Mouse (Mus musculus) CH12.LX (cell line): ENCODE results near the gene Nexn. TPM values are rescaled to one million over a fixed set of nuclear protein-coding genes. Genes with fewer than 3 reads are reported as not detected.
A peak's percentile ranks its signal among the peaks of the same experiment; 100 is the strongest.

Experiments
- DNase-seq: peaks from one replicate; pipeline ENCODE4 v3.0.0-alpha.2; 2013; ENCODE audit errors: extremely low read depth
- H3K27ac ChIP-seq: 2 replicates; pipeline ENCODE4 v1.5.1; 2012; ENCODE audit warnings: low read depth, mild to moderate bottlenecking, control low read depth, moderate library complexity; ENCODE audit not compliant: insufficient read depth
- H3K27me3 ChIP-seq: replicated peaks from 2 replicates; pipeline ENCODE3; 2012; ENCODE audit warnings: inconsistent platforms
- H3K36me3 ChIP-seq, 2 experiments: replicated peaks in 1 of 2; 2 replicates each; pipeline versions ENCODE3 to v1.6.1; 2012; ENCODE audit warnings: inconsistent platforms in 1 of 2, low read length in 1 of 2, mild to moderate bottlenecking in 1 of 2, mixed read lengths in 1 of 2, moderate library complexity in 1 of 2; ENCODE audit not compliant: control insufficient read depth in 1 of 2, insufficient read depth in 1 of 2
- H3K4me1 ChIP-seq, 2 experiments: 2 replicates each; pipeline ENCODE4 v1.6.1; 2012; ENCODE audit warnings: inconsistent platforms in 1 of 2, moderate library complexity in 1 of 2; ENCODE audit not compliant: insufficient read depth in 2 of 2, control insufficient read depth in 1 of 2
- H3K4me2 ChIP-seq: 2 replicates; pipeline ENCODE4 v1.6.1; 2012; ENCODE audit warnings: low read depth, mild to moderate bottlenecking, control low read depth; ENCODE audit not compliant: poor library complexity, insufficient read depth, severe bottlenecking
- H3K4me3 ChIP-seq, 3 experiments: fragments of 150-350 bp in 1 of 3; sonication (generic) in 1 of 3; replicated peaks in 1 of 3; 2 replicates each; pipeline versions ENCODE3 to v1.5.1; 2011 to 2012; ENCODE audit warnings: low read depth in 2 of 3, low read length in 2 of 3, mild to moderate bottlenecking in 2 of 3, moderate library complexity in 2 of 3, control low read depth in 1 of 3, improper control_type of control experiment in 1 of 3, inconsistent platforms in 1 of 3, mixed read lengths in 1 of 3; ENCODE audit not compliant: poor library complexity in 1 of 3
- H3K79me2 ChIP-seq: replicated peaks from 2 replicates; pipeline ENCODE4 v1.6.1; 2012; ENCODE audit warnings: mild to moderate bottlenecking, moderate library complexity; ENCODE audit not compliant: control insufficient read depth, poor library complexity, insufficient read depth, severe bottlenecking; ENCODE audit errors: extremely low read depth
- H3K9ac ChIP-seq: 2 replicates; pipeline ENCODE4 v1.6.1; 2012; ENCODE audit warnings: low read depth, mild to moderate bottlenecking, control low read depth, moderate library complexity; ENCODE audit not compliant: insufficient read depth
- H3K9me3 ChIP-seq: replicated peaks from 2 replicates; pipeline ENCODE3; 2012; ENCODE audit warnings: low read length, inconsistent platforms, mixed read lengths
- CTCF ChIP-seq, 2 experiments: IDR thresholded peaks in 1 of 2; conservative IDR thresholded peaks in 1 of 2; 2 replicates each; pipeline ENCODE4 v1.5.1; 2011 to 2012; ENCODE audit warnings: low read depth in 2 of 2, low read length in 2 of 2, improper control_type of control experiment in 1 of 2, inconsistent platforms in 1 of 2, mild to moderate bottlenecking in 1 of 2, moderate library complexity in 1 of 2
- E2F4 ChIP-seq: IDR thresholded peaks from 2 replicates; pipeline ENCODE4 v1.6.1; 2011; ENCODE audit warnings: low read depth, low read length, improper control_type of control experiment; ENCODE audit not compliant: insufficient replicate concordance
- ETS1 ChIP-seq: conservative IDR thresholded peaks from 2 replicates; pipeline ENCODE4 v1.6.1; 2012; ENCODE audit warnings: low read depth, mild to moderate bottlenecking, inconsistent platforms, low read length, improper control_type of control experiment, moderate library complexity
- HCFC1 ChIP-seq: IDR thresholded peaks from 2 replicates; pipeline ENCODE4 v1.6.1; 2012; ENCODE audit warnings: low read depth, mild to moderate bottlenecking, inconsistent platforms, low read length, improper control_type of control experiment
- JUN ChIP-seq: IDR thresholded peaks from 2 replicates; pipeline ENCODE4 v1.6.1; 2011; ENCODE audit warnings: low read depth, mild to moderate bottlenecking, low read length, improper control_type of control experiment, moderate library complexity; ENCODE audit not compliant: insufficient read depth
- MAFK ChIP-seq: IDR thresholded peaks from 2 replicates; pipeline ENCODE4 v1.6.1; 2011; ENCODE audit warnings: low read length, improper control_type of control experiment; ENCODE audit not compliant: insufficient replicate concordance
- MAX ChIP-seq: IDR thresholded peaks from 2 replicates; pipeline ENCODE4 v1.6.1; 2011; ENCODE audit warnings: low read length, improper control_type of control experiment
- MAZ ChIP-seq: IDR thresholded peaks from 2 replicates; pipeline ENCODE4 v1.6.1; 2012; ENCODE audit warnings: low read depth, mild to moderate bottlenecking, inconsistent platforms, low read length, improper control_type of control experiment, moderate library complexity
- MEF2A ChIP-seq: IDR thresholded peaks from 2 replicates; pipeline ENCODE4 v1.6.1; 2014; ENCODE audit warnings: low read depth, mild to moderate bottlenecking, inconsistent platforms, low read length, improper control_type of control experiment, borderline replicate concordance
- MXI1 ChIP-seq: IDR thresholded peaks from 2 replicates; pipeline ENCODE4 v1.6.1; 2011; ENCODE audit warnings: mild to moderate bottlenecking, low read depth, low read length, improper control_type of control experiment
- MYC ChIP-seq: IDR thresholded peaks from 2 replicates; pipeline ENCODE4 v1.6.1; 2011; ENCODE audit warnings: low read depth, mild to moderate bottlenecking, improper control_type of control experiment, low read length
- NELFE ChIP-seq: IDR thresholded peaks from 2 replicates; pipeline ENCODE4 v1.6.1; 2011; ENCODE audit warnings: low read depth, low read length, improper control_type of control experiment
- NRF1 ChIP-seq: IDR thresholded peaks from 2 replicates; pipeline ENCODE4 v1.6.1; 2014; ENCODE audit warnings: low read depth, mild to moderate bottlenecking, inconsistent platforms, low read length, improper control_type of control experiment, moderate library complexity
- PAX5 ChIP-seq: IDR thresholded peaks from 2 replicates; pipeline ENCODE4 v1.6.1; 2012; ENCODE audit warnings: low read length, inconsistent platforms, mixed read lengths
- POLR2A ChIP-seq: IDR thresholded peaks from 2 replicates; pipeline ENCODE4 v1.6.1; 2011; ENCODE audit warnings: low read depth, mild to moderate bottlenecking, improper control_type of control experiment, low read length
- POLR2AphosphoS2 ChIP-seq: IDR thresholded peaks from 2 replicates; pipeline ENCODE4 v1.6.1; 2011; ENCODE audit warnings: low read depth, low read length, improper control_type of control experiment
- RAD21 ChIP-seq: IDR thresholded peaks from 2 replicates; pipeline ENCODE4 v1.6.1; 2011; ENCODE audit warnings: low read depth, mild to moderate bottlenecking, low read length, improper control_type of control experiment, moderate library complexity
- RCOR1 ChIP-seq: conservative IDR thresholded peaks from 2 replicates; pipeline ENCODE4 v1.6.1; 2012; ENCODE audit warnings: low read depth, mild to moderate bottlenecking, inconsistent platforms, low read length, improper control_type of control experiment
- SIN3A ChIP-seq: IDR thresholded peaks from 2 replicates; pipeline ENCODE4 v1.6.1; 2012; ENCODE audit warnings: low read length, improper control_type of control experiment, inconsistent platforms
- SMC3 ChIP-seq: IDR thresholded peaks from 2 replicates; pipeline ENCODE4 v1.6.1; 2011; ENCODE audit warnings: low read depth, low read length, improper control_type of control experiment
- TBP ChIP-seq: conservative IDR thresholded peaks from 2 replicates; pipeline ENCODE4 v1.6.1; 2011; ENCODE audit warnings: low read depth, low read length, improper control_type of control experiment
- UBTF ChIP-seq: IDR thresholded peaks from 2 replicates; pipeline ENCODE4 v1.6.1; 2012; ENCODE audit warnings: low read depth, mild to moderate bottlenecking, inconsistent platforms, low read length, improper control_type of control experiment, moderate library complexity
- USF2 ChIP-seq: conservative IDR thresholded peaks from 2 replicates; pipeline ENCODE4 v1.6.1; 2011; ENCODE audit warnings: low read depth, low read length, improper control_type of control experiment
- ZC3H11A ChIP-seq: IDR thresholded peaks from 2 replicates; pipeline ENCODE4 v1.6.1; 2012; ENCODE audit warnings: low read depth, mild to moderate bottlenecking, inconsistent platforms, low read length, improper control_type of control experiment
- ZMIZ1 ChIP-seq: IDR thresholded peaks from 2 replicates; pipeline ENCODE4 v1.6.1; 2012; ENCODE audit warnings: low read depth, mild to moderate bottlenecking, inconsistent platforms, low read length, improper control_type of control experiment
- ZNF384 ChIP-seq: IDR thresholded peaks from 2 replicates; pipeline ENCODE4 v1.6.1; 2012; ENCODE audit warnings: low read depth, low read length, improper control_type of control experiment, inconsistent platforms
- dilution Hi-C: fragments of 300-500 bp; cut with MboI; formaldehyde crosslinking; loops from 2 replicates; pipeline ENCODE4 v1.14.3; 2020; ENCODE audit warnings: low sequenced_read_pairs; ENCODE audit not compliant: extremely low pct_unique_long_range_greater_than_20kb, extremely low pct_ligation_motif_present
- in situ Hi-C: fragments of 300-500 bp; cut with MboI; formaldehyde crosslinking; loops from 3 replicates; pipeline ENCODE4 v1.14.3; 2019; ENCODE audit warnings: low sequenced_read_pairs, low pct_ligation_motif_present, low pct_unique_long_range_greater_than_20kb, mixed read lengths
- polyA plus RNA-seq: library from polyadenylated mRNA; unstranded; fragments of >175 nt; gene quantifications from 2 replicates; pipeline ENCODE4 v1.2.1, GENCODE M21; 2012; ENCODE audit warnings: low read depth; ENCODE audit not compliant: insufficient read length
- total RNA-seq, 2 experiments: library from RNA; depleted of rRNA; stranded (reverse); fragments of 300-350 nt in 1 of 2; fragments of >200 nt in 1 of 2; gene quantifications; 2 replicates each; pipeline ENCODE4 v1.2.3; 2012 to 2014

The Nexn gene
- total and polyA plus RNA-seq, 3 experiments: 0.08 to 0.17 TPM; not detected in 1

GRCm38 (mm10) chr3:152250487-152250886, 15.7 kb downstream of the Nexn start:
- TF ChIP-seq SIN3A (no peak), MYC (no peak), TBP (no peak), JUN (no peak), USF2 (no peak), RAD21 (no peak), ZC3H11A (no peak), MXI1 (no peak), NELFE (no peak), PAX5 (no peak), RCOR1 (no peak), ZMIZ1 (no peak)

GRCm38 (mm10) chr3:152247708-152248107, 18.4 kb downstream of the Nexn start:
- in situ Hi-C loops: no loop called here
- peak; percentile 70 for TF ChIP-seq MYC
- TF ChIP-seq MAX: peak; percentile 65; the same call in 1 of the 2 replicates
- TF ChIP-seq ETS1: no peak

More at GRCm38 (mm10) chr3:152250487-152250886, 15.7 kb downstream of the Nexn start:
- DNase-seq: no peak
- H3K79me2 ChIP-seq: no peaks in the 10 kb centered on the region
- H3K9me3 ChIP-seq: no peaks in the 10 kb centered on the region
- no peaks in the 10 kb centered on the region for H3K27me3 ChIP-seq
- dilution Hi-C loops (no loop called here), in situ Hi-C loops (loop anchor here (25.0 kb wide), 1 partner anchor 487 kb away; no protein-coding TSS in a partner anchor)
- H3K4me3 ChIP-seq: no peak overlapping the region
- no peak overlapping the region for H3K4me2 ChIP-seq
- H3K4me1 ChIP-seq: peaks cover 0 to 5% of the 10 kb centered on the region in 2 experiments; a peak in 1 of 4 replicates
- no peak overlapping the region for H3K27ac ChIP-seq
- H3K9ac ChIP-seq: no peak overlapping the region
- peaks cover 2 to 9% of the 10 kb centered on the region in 2 experiments for H3K36me3 ChIP-seq

GRCm38 (mm10) chr3:152245273-152245910, 20.8 kb downstream of the Nexn start:
- no peak for DNase-seq
- H3K4me2 ChIP-seq: no peak overlapping the region
- no peaks in the 10 kb centered on the region for H3K79me2 ChIP-seq
- TF ChIP-seq ZNF384 (no peak), MXI1 (no peak), MAZ (no peak), CTCF (conservative IDR thresholded peaks at IDR 0.05 in 1 of 2, IDR thresholded peaks at IDR 0.05 in 1 of 2; ENCODE audit: low read depth in 2 of 2, low read length in 2 of 2) (peak in 1 of 2 experiments; percentile 41; a peak in 2 of 4 replicates), POLR2A (peak; percentile 34; the same call in 1 of the 2 replicates), SMC3 (no peak), HCFC1 (no peak), UBTF (no peak), E2F4 (no peak), MEF2A (no peak), POLR2AphosphoS2 (no peak), NRF1 (no peak), MYC (no peak), MAFK (no peak)
- no peak overlapping the region for H3K9ac ChIP-seq
- in situ Hi-C loops: no loop called here
- no peaks in the 10 kb centered on the region for H3K9me3 ChIP-seq
- peaks cover 0 to 5% of the 10 kb centered on the region in 2 experiments; a peak in 1 of 4 replicates for H3K4me1 ChIP-seq
- H3K4me3 ChIP-seq: no peak overlapping the region
- dilution Hi-C loops: no loop called here
- peaks cover 5 to 37% of the 10 kb centered on the region in 2 experiments for H3K36me3 ChIP-seq
- no peaks in the 10 kb centered on the region for H3K27me3 ChIP-seq
- H3K27ac ChIP-seq: no peak overlapping the region

More at GRCm38 (mm10) chr3:152247708-152248107, 18.4 kb downstream of the Nexn start:
- no peak for DNase-seq
- Histone ChIP-seq H3K4me3 (no peak overlapping the region), H3K9ac (no peak overlapping the region), H3K36me3 (peaks cover 2 to 19% of the 10 kb centered on the region in 2 experiments), H3K79me2 (no peaks in the 10 kb centered on the region), H3K27ac (no peak overlapping the region), H3K27me3 (no peaks in the 10 kb centered on the region), H3K4me2 (no peak overlapping the region), H3K9me3 (no peaks in the 10 kb centered on the region), H3K4me1 (peaks cover 0 to 5% of the 10 kb centered on the region in 2 experiments; a peak in 1 of 4 replicates)
- dilution Hi-C loops: no loop called here
